Mouse (Mus musculus) monocyte, adult 5-6 weeks (primary cell): ENCODE measurements around the gene Ap1ar. TPM values are rescaled to one million over a fixed set of nuclear protein-coding genes. Genes with fewer than 3 reads are reported as not detected.

ENCODE experiments used
- ATAC-seq: fragments of 153-309, 156-312 bp; replicated peaks from 2 replicates; pipeline ENCODE4 v1.8.0; 2017; ENCODE audit warnings: mild to moderate bottlenecking; ENCODE audit not compliant: low TSS enrichment, insufficient number of reproducible peaks, severe bottlenecking, poor library complexity, low FRiP score
- total RNA-seq: library from RNA; stranded (forward); fragments of 200-1000, 200-491, 200-594 nt; gene quantifications from 3 replicates; pipeline ENCODE4 v1.2.3, GENCODE M21; 2017

Ap1ar gene
- 41.8 to 59.6 TPM (median 48.1 TPM) in 3 replicates for total RNA-seq

- ATAC-seq, result peak; percentile 94
Measured at GRCm38 (mm10) chr3:127837154-127837865, at the start of gene Ap1ar. TSS of gene Ap1ar (minus strand) at chr3:127837523.

GRCm38 (mm10) chr3:127881684-127882083 is 44.4 kb upstream of the Ap1ar start:
- no peak for ATAC-seq

GRCm38 (mm10) chr3:127879968-127880367 is 42.6 kb upstream of the Ap1ar start:
- no peak for ATAC-seq

- ATAC-seq, result no peak
Measured at GRCm38 (mm10) chr3:127875509-127875908, 38.2 kb upstream of the Ap1ar start.

DNA sequence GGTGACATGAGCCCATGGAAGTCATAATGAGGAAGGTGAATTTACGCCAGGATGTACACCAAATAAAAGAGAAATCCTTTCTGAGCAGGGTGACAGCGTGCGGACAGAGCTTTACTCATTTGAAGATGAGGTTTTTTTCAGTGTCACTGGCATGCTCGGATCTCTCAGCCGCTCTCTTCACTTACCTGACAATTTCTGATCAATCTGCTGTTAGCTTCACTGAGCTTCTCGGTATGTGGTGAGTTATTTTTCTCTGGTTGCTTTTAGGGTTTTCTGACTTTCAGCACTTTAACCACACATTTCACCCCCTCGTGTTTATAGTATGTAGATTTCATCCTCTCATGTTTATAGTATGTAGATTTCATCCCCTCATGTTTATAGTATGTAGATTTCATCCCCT is 37.7 kb upstream of the Ap1ar start:
- ATAC-seq, result no peak

DNA sequence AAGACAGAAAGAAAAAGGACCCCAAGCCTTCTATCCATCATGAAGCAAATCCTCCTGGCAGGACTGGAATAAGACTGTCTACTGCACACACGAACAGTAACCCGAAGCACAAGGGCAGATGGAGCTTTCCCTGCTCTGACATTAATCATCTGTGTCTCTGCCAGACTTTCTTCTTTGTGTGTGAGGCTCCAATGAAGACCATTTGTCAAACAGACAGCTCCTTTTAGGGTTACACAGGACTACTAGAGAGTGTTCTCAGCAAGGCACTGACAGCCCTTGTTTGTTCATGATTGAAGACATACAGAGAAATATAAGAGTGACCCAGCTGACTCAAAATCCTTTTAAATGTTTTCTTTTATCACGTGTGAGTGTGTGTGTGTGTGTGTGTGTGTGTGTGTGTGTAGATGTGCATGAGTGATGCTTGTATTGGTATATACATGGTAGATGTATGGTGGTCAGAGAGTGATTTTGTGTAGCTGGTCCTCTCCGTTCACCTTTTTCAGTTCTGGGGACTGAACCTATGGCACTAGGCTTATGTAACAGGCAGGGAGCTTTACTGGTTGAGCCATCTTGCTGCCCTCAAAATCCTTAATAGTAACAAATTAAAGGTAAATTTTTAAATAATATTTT is 37.0 kb upstream of the Ap1ar start:
- ATAC-seq, result no peak

DNA sequence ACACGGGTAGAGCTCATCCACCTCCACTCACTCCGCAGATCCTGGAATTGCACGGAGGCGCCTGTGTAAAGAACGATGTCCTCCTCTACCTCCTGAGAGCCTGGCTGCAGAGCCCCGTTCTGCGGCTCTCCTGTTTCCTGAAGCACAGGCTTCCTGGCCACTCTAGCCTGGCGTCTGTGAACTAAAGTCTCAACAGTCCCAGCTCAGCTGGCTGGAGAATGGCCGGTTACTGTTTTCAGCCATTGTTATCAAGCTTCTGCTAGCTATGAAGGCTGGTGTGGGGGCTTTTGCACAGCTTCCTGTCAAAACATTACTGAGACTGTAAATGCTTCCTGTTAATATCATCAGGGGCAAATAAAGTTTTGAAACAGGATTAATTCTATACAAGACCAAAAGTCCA is 34.3 kb upstream of the Ap1ar start:
- no peak for ATAC-seq

DNA sequence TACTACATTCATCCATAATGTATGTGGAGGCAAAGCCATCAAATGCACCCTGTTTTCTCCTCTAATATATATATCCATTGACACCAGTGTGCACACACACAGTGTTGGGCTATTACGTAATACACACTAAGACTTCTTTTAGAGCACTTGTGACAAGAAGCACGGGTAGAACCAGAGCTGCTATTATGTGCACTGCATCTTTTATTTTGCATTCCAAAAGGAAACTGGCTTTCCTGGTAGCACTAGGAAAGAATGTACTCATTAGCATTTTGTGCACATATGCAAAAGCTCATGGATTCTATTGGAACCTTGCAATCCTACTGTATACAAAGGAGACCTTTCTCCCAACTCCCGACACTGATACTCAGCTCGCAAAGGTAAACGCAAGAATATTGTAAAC is 31.6 kb upstream of the Ap1ar start:
- no peak for ATAC-seq

GRCm38 (mm10) chr3:127868046-127868758 is 30.9 kb upstream of the Ap1ar start:
- ATAC-seq, result no peak

- ATAC-seq, result no peak
Measured at GRCm38 (mm10) chr3:127864242-127864641, 26.9 kb upstream of the Ap1ar start.

GRCm38 (mm10) chr3:127863571-127863970 is 26.2 kb upstream of the Ap1ar start:
- ATAC-seq, result no peak

GRCm38 (mm10) chr3:127862479-127862878 is 25.2 kb upstream of the Ap1ar start:
- ATAC-seq, result no peak

DNA sequence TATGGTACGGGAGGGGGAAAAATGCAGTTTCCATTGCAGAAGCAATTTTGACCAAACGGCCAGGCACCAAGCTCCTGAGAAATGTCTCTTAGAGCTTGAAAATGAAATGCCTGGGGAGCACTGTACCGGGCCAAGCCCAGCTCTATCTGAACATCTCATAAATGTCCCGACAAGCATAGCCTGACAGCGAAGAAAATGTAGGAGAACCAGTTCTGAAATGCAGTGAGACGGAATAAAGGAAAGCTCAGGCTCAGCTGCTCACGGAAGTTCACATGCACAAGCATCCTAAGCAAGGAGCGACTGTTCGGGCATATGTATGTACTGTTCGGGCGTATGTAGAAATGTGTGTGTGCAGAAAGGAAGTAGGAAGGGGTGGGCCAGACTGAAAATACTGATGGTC is 24.0 kb upstream of the Ap1ar start:
- ATAC-seq, result no peak

DNA sequence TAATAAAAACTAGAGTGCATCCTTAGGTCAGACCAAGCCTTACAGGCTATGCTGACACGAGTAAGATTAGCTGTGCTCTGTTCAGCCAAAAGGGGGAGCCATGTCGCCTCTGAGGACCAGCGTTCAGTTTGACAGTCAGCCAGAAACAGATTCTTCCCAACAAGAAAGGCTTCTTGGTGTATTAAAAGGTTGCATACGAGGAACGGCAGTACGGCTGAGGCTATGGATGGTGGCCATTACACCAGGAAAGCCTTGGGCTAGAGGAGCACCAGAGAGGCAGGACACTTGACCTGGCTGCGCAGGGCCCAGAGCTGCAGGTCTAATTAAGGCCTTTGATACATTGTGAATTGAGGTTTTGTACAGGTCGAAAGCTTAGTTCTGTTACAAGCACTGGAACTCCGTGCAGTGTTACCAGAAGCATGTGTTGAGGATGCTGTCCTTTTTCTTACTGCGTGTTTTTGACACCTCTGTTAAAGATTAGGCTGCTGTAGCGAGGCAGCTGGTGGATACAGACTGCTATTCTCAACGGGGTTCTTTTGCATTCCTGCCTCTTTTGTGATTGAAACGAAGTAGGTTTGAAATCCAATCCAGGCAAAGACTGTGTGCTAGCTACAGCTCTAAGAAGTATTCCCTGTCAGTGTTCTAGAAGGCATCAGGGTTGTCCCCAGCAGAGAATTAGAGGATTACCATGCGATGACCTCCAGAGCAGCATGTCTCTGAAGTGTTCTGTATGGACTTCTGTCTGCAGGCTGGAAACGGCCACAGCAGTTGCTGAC is 16.3 kb upstream of the Ap1ar start:
- ATAC-seq, result peak; percentile 78; the same call in 1 of the 2 replicates

DNA sequence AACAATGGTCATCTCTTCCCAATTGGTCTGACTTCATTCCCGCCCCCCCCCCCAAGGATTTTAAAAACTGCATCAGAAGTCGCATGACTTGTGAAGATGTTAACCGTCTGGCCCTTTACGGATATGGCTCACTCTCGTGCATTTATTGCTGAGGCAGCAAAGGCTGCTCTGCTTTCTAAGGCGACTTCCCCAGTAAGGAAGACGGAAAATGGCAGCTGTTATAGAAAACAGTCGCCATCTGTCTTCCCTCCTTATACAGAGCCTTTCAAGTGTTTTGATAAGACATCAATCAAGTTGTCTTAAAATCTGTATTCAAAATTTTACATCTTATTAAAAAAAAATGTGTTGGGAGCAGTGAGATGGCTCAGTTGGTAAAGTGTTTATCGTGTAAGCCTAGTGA is 15.4 kb upstream of the Ap1ar start:
- no peak for ATAC-seq

DNA sequence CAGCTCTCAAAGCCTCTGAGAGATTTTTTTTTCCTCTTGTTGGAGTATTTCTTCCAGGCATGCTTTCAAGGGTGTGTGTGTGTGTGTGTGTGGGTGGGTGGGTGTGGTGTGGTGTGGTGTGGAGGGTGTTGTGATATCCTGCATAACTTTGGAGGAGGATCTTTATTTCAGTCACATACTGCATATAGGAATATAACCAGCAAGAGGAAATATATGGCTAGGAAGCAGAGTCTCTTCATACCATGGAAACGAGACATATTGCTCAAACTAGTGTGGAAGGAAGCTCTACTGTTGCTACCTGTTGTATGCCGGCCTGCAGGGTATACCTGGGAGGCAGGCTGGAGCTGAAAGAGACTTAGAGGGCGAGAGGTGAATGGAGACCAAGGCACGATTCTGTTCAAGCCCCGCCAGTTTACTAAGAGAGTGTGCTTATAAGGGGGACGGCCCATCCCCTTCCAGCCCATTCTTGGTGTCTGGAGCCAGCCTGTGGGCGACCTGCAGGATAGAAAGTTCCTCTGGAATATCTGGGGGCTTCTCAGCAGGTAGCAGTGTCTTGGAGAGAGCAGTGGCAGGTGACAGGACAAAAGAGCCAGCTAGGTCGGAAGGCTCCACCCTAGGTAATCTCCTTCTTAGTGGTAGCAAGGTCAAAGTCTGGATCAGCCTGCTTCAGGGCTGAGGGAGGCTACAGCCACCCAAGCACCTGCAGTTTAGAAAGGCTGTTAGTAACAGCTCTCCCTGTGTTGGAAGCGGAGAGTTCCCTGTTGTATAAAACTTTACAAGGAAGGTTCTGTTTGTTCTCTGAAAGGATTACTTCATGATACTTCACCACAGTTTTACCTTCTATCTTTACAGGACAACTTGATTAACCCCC is 13.7 kb upstream of the Ap1ar start:
- no peak for ATAC-seq

- no peak for ATAC-seq
Measured at GRCm38 (mm10) chr3:127849922-127850321, 12.6 kb upstream of the Ap1ar start.

GRCm38 (mm10) chr3:127848088-127848808 is 10.9 kb upstream of the Ap1ar start:
- ATAC-seq, result no peak
